Mouse (Mus musculus) embryonic facial prominence, embryonic 15.5 days (tissue): ENCODE measurements around the gene Gramd4. TPM values are rescaled to one million over a fixed set of nuclear protein-coding genes. Genes with fewer than 3 reads are reported as not detected.
"Not testable (repeated sequence)": the region's sequence is repeated elsewhere in the genome, so short reads cannot be mapped to it uniquely, and the experiment has no call there.

Source experiments
- ATAC-seq: fragments of 200-750 bp; cut with Nextera tagmentation; 2 replicates; pipeline ENCODE4 v1.8.0; 2017; ENCODE audit warnings: low read depth, moderate TSS enrichment; ENCODE audit not compliant: insufficient number of reproducible peaks, low FRiP score, low TSS enrichment
- H3K27ac ChIP-seq: fragments of 300-500 bp; sonication (generic); replicated peaks from 2 replicates; pipeline ENCODE4 v1.5.1; 2015; ENCODE audit warnings: mild to moderate bottlenecking, inconsistent platforms
- H3K27me3 ChIP-seq: fragments of 300-500 bp; sonication (generic); 2 replicates; pipeline ENCODE4 v1.6.1; 2015; ENCODE audit warnings: inconsistent platforms
- H3K36me3 ChIP-seq: fragments of 300-500 bp; sonication (generic); 2 replicates; pipeline ENCODE4 v1.6.1; 2015; ENCODE audit warnings: mild to moderate bottlenecking, inconsistent platforms
- H3K4me1 ChIP-seq: fragments of 300-500 bp; sonication (generic); 2 replicates; pipeline ENCODE4 v1.6.1; 2015; ENCODE audit warnings: inconsistent platforms
- H3K4me2 ChIP-seq: fragments of 300-500 bp; sonication (generic); replicated peaks from 2 replicates; pipeline ENCODE4 v1.6.1; 2015; ENCODE audit warnings: mild to moderate bottlenecking, inconsistent platforms
- H3K4me3 ChIP-seq: fragments of 300-500 bp; sonication (generic); replicated peaks from 2 replicates; pipeline ENCODE4 v1.5.1; 2015; ENCODE audit warnings: mild to moderate bottlenecking, inconsistent platforms
- H3K9ac ChIP-seq: fragments of 300-500 bp; sonication (generic); 2 replicates; pipeline ENCODE4 v1.6.1; 2015; ENCODE audit warnings: inconsistent platforms
- H3K9me3 ChIP-seq: fragments of 300-500 bp; sonication (generic); replicated peaks from 2 replicates; pipeline ENCODE4 v1.6.1; 2016; ENCODE audit warnings: inconsistent platforms
- WGBS: fragments of 180-500 bp; shearing (Covaris S2); methylation state at CpG from one replicate; pipeline ENCODE4 v1.1.7; 2015; 5-methylcytosine and 5-hydroxymethylcytosine counted together
- polyA plus RNA-seq: library from polyadenylated mRNA; unstranded; fragments of >200 nt; fragmentation: Nextera tagmentation; extraction: Ambion mirVana; gene quantifications from 2 replicates; pipeline ENCODE4 v1.2.1, GENCODE M21; 2015

Gramd4 gene
- polyA plus RNA-seq, 1 experiment from 2014 or later = 18.9 TPM

- no peak overlapping the region for H3K9ac ChIP-seq
- H3K36me3 ChIP-seq = 0 out of 2 replicates have a peak, but pooled peaks cover 8% of the 10 kb centered on the region
- 76% methylated on average over 12 of the region's 12 CpGs for WGBS
- peak overlapping the region; percentile 48 for H3K27ac ChIP-seq
- no peaks in the 10 kb centered on the region for H3K27me3 ChIP-seq
- H3K4me2 ChIP-seq = no peak overlapping the region
- H3K4me1 ChIP-seq = peaks cover 56% of the 10 kb centered on the region
- no peak overlapping the region for H3K4me3 ChIP-seq
- ATAC-seq = no peak
- no peaks in the 10 kb centered on the region for H3K9me3 ChIP-seq
Observed at GRCm38 (mm10) chr15:86168941-86169816, 111.7 kb downstream of the Gramd4 start.

GRCm38 (mm10) chr15:86169817-86170110 is 112.3 kb downstream of the Gramd4 start:
- Histone ChIP-seq H3K9ac (no peak overlapping the region), H3K27me3 (no peaks in the 10 kb centered on the region), H3K9me3 (no peaks in the 10 kb centered on the region), H3K4me3 (no peak overlapping the region), H3K27ac (peak overlapping the region; percentile 48; the same call in 1 of the 2 replicates), H3K4me2 (no peak overlapping the region), H3K36me3 (0 out of 2 replicates have a peak, but pooled peaks cover 5% of the 10 kb centered on the region), H3K4me1 (peaks cover 61% of the 10 kb centered on the region)
- WGBS = 61% methylated on average over 4 of the region's 4 CpGs
- ATAC-seq = no peak

GRCm38 (mm10) chr15:86171316-86171715 is 113.8 kb downstream of the Gramd4 start:
- ATAC-seq = no peak
- Histone ChIP-seq H3K9ac (no peak overlapping the region), H3K4me1 (peaks cover 67% of the 10 kb centered on the region), H3K4me3 (no peak overlapping the region), H3K9me3 (no peaks in the 10 kb centered on the region), H3K27ac (no peak overlapping the region), H3K36me3 (no peaks in the 10 kb centered on the region), H3K27me3 (no peaks in the 10 kb centered on the region), H3K4me2 (no peak overlapping the region)
- WGBS = 58% methylated on average over 12 of the region's 12 CpGs

GRCm38 (mm10) chr15:86172124-86172523 is 114.6 kb downstream of the Gramd4 start:
- peaks cover 67% of the 10 kb centered on the region for H3K4me1 ChIP-seq
- 36% methylated on average over 3 of the region's 3 CpGs for WGBS
- ATAC-seq = no peak

GRCm38 (mm10) chr15:86172526-86172925 is 115.0 kb downstream of the Gramd4 start:
- WGBS = 55% methylated on average over 6 of the region's 6 CpGs
- Histone ChIP-seq H3K4me2 (no peak overlapping the region), H3K27me3 (no peaks in the 10 kb centered on the region), H3K4me3 (no peak overlapping the region), H3K36me3 (no peaks in the 10 kb centered on the region), H3K27ac (0 out of 2 replicates have a peak overlapping the region, but pooled peaks have one; percentile 4), H3K9me3 (no peaks in the 10 kb centered on the region), H3K4me1 (peaks cover 64% of the 10 kb centered on the region), H3K9ac (no peak overlapping the region)
- ATAC-seq = no peak

More at GRCm38 (mm10) chr15:86172124-86172523, 114.6 kb downstream of the Gramd4 start:
- no peak overlapping the region for H3K4me3 ChIP-seq
- no peak overlapping the region for H3K4me2 ChIP-seq
- H3K9me3 ChIP-seq = no peaks in the 10 kb centered on the region
- H3K27me3 ChIP-seq = no peaks in the 10 kb centered on the region
- H3K27ac ChIP-seq = no peak overlapping the region
- no peaks in the 10 kb centered on the region for H3K36me3 ChIP-seq
- H3K9ac ChIP-seq = no peak overlapping the region

- no peaks in the 10 kb centered on the region for H3K36me3 ChIP-seq
- H3K27me3 ChIP-seq = no peaks in the 10 kb centered on the region
- 18% methylated on average over 16 of the region's 16 CpGs for WGBS
- peaks cover 56% of the 10 kb centered on the region for H3K4me1 ChIP-seq
- H3K9ac ChIP-seq = no peak overlapping the region
- H3K27ac ChIP-seq = peak overlapping the region; percentile 73
- H3K4me2 ChIP-seq = no peak overlapping the region; the same call in 1 of the 2 replicates
- H3K9me3 ChIP-seq = no peaks in the 10 kb centered on the region
- peak; percentile 53; the same call in 1 of the 2 replicates for ATAC-seq
- H3K4me3 ChIP-seq = no peak overlapping the region
Observed at GRCm38 (mm10) chr15:86173136-86173985, 115.9 kb downstream of the Gramd4 start.

- Histone ChIP-seq H3K9ac (no peak overlapping the region), H3K36me3 (no peaks in the 10 kb centered on the region), H3K4me3 (no peak overlapping the region), H3K4me1 (peaks cover 39% of the 10 kb centered on the region), H3K27ac (no peak overlapping the region), H3K9me3 (no peaks in the 10 kb centered on the region), H3K27me3 (no peaks in the 10 kb centered on the region), H3K4me2 (no peak overlapping the region)
- ATAC-seq = no peak
- WGBS = 66% methylated on average over 3 of the region's 3 CpGs
Observed at GRCm38 (mm10) chr15:86175253-86176050, 118.0 kb downstream of the Gramd4 start.

GRCm38 (mm10) chr15:86176166-86176565 is 118.7 kb downstream of the Gramd4 start:
- 85% methylated on average over 10 of the region's 10 CpGs for WGBS
- H3K27ac ChIP-seq = no peak overlapping the region
- H3K4me1 ChIP-seq = peaks cover 39% of the 10 kb centered on the region
- ATAC-seq = no peak
- no peaks in the 10 kb centered on the region for H3K36me3 ChIP-seq
- H3K4me2 ChIP-seq = no peak overlapping the region
- H3K9me3 ChIP-seq = no peaks in the 10 kb centered on the region
- H3K9ac ChIP-seq = no peak overlapping the region
- no peak overlapping the region for H3K4me3 ChIP-seq
- H3K27me3 ChIP-seq = no peaks in the 10 kb centered on the region

GRCm38 (mm10) chr15:86176771-86177702 is 119.5 kb downstream of the Gramd4 start:
- Histone ChIP-seq H3K9ac (no peak overlapping the region), H3K27me3 (no peaks in the 10 kb centered on the region), H3K4me3 (no peak overlapping the region), H3K4me1 (peaks cover 35% of the 10 kb centered on the region), H3K36me3 (no peaks in the 10 kb centered on the region), H3K9me3 (no peaks in the 10 kb centered on the region), H3K4me2 (no peak overlapping the region), H3K27ac (no peak overlapping the region)
- 74% methylated on average over 21 of the region's 22 CpGs for WGBS
- no peak for ATAC-seq

GRCm38 (mm10) chr15:86177703-86178251 is 120.3 kb downstream of the Gramd4 start:
- H3K4me1 ChIP-seq = peaks cover 32% of the 10 kb centered on the region

More at GRCm38 (mm10) chr15:86177703-86178251, 120.3 kb downstream of the Gramd4 start:
- not testable (repeated sequence) for H3K27ac ChIP-seq, H3K9me3 ChIP-seq, H3K9ac ChIP-seq, H3K4me2 ChIP-seq, H3K27me3 ChIP-seq, H3K4me3 ChIP-seq, ATAC-seq, H3K36me3 ChIP-seq
- WGBS = 94% methylated on average over 2 of the region's 2 CpGs
